Mouse (Mus musculus): ENCODE results near the gene Clec4b2. TPM values are rescaled to one million over a fixed set of nuclear protein-coding genes. Genes with fewer than 3 reads are reported as not detected.
"Not testable (repeated sequence)": the region's sequence is repeated elsewhere in the genome, so short reads cannot be mapped to it uniquely, and the experiment has no call there.

Gene Clec4b2
- not detected in 2 replicates for polyA plus RNA-seq (2015; fragmentation: Nextera tagmentation; extraction: Ambion mirVana)

DNA sequence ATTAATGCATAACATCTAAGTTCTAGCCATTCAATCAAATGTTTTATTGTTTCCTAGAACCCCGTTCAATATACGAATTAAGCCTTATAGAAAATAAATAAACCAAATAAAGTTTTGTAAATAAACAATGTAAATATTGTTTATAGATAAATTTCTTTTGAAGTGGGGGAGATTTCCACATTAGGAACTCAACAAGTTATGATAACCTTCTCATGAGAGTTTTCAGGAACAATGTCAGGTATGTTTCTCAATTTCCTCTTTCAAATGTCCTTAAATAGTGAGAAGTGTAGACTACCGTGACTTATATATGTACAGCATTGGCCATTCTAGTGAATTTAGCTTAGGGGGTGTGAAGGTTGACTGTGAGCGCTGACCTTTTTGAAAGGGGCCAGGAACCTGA, at the start of gene Clec4b2:
Gene Clec4b2, plus strand, starts transcription at position 301 of the 400 bp plus-strand sequence.
- H3K4me2 ChIP-seq, result no peak within 1 kb of the TSS
- H3K36me3 ChIP-seq, result no peaks in the 10 kb centered on the region
- H3K9ac ChIP-seq, result no peak within 1 kb of the TSS
- H3K9me3 ChIP-seq, result no peaks in the 10 kb centered on the region
- H3K4me3 ChIP-seq, result no peak within 1 kb of the TSS
- no peaks in the 10 kb centered on the region for H3K4me1 ChIP-seq (replicated peaks)
- H3K27ac ChIP-seq (replicated peaks), result no peak within 1 kb of the TSS
- WGBS, result 91% methylated on average over 4 of the region's 4 CpGs
- ATAC-seq (ENCODE audit: low FRiP score, low read depth), result no peak
- H3K27me3 ChIP-seq, result no peaks in the 10 kb centered on the region

GRCm38 (mm10) chr6:123123195-123123594, 49.5 kb upstream of the Clec4b2 start:
- H3K9ac ChIP-seq, result no peak overlapping the region
- WGBS, result 82% methylated on average over 3 of the region's 3 CpGs
- no peak overlapping the region for H3K27ac ChIP-seq (replicated peaks)
- no peaks in the 10 kb centered on the region for H3K36me3 ChIP-seq
- ATAC-seq (ENCODE audit: low FRiP score, low read depth), result no peak
- no peak overlapping the region for H3K4me2 ChIP-seq
- H3K4me1 ChIP-seq (replicated peaks), result no peaks in the 10 kb centered on the region
- H3K27me3 ChIP-seq, result no peaks in the 10 kb centered on the region
- no peak overlapping the region for H3K4me3 ChIP-seq
- no peaks in the 10 kb centered on the region; the same call in 1 of the 2 replicates for H3K9me3 ChIP-seq

DNA sequence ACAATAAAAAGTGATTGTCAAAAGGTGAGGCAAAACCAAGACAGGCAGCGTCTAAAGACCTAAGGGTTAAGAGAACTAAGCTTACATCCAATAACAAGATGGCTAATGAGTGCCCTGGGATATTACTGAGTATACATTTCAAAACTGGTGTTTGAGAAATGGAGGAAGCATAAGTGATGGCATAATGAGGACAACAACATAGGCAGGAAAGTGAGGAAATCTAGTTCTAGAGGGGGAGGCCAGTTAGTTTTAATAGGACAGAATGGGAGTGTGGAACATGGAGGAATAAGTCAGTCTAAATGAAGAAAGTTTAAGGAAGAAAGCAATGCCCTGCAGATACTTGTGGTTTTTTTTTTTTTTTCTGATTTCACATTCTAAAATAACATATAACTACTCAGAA, 45.5 kb upstream of the Clec4b2 start:
- no peak overlapping the region for H3K27ac ChIP-seq (replicated peaks)
- H3K4me1 ChIP-seq (replicated peaks), result no peaks in the 10 kb centered on the region
- no peak overlapping the region for H3K9ac ChIP-seq
- H3K9me3 ChIP-seq, result no peaks in the 10 kb centered on the region; the same call in 1 of the 2 replicates
- no peak for ATAC-seq (ENCODE audit: low FRiP score, low read depth)
- WGBS, result 71% methylated on average over 1 of the region's 1 CpGs
- H3K36me3 ChIP-seq, result no peaks in the 10 kb centered on the region
- no peaks in the 10 kb centered on the region for H3K27me3 ChIP-seq
- no peak overlapping the region for H3K4me3 ChIP-seq
- no peak overlapping the region for H3K4me2 ChIP-seq

DNA sequence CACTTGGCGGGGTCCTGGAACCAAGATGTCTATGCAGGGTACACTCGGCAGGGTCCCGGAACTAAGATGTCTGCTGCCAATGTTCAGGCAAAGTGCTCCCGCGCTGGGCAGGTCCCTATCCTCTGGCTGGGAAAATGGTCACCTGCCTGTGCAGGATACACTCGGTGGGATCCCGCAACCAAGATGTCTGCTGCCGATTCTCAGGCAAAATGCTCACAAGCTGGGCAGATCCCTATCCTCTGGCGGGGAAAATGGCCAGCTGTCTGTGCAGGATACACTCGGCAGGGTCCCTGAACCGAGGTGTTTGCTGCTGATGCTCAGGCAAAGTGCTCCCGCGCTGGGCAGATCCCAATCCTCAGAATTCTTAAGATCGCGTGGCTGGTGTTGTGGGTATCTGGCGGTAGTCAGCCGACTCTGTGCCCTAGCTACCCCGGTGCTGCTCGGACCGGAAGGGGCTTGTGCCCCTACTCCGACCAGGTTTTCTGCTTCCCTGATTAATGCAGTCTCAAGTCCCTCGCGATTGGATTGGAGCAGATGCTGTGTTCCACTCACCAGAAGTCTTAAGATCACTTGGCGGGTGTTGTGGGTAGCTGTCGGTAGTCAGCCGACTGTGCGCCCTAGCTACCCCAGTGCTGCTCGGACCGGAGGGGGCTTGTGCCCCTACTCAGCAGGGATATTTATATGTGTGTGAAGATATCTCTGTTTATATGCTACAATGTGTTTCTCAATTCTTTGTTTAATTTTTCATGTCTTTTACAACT, 34.7 kb upstream of the Clec4b2 start:
- WGBS, result 70% methylated on average over 29 of the region's 29 CpGs
- not testable (repeated sequence) for H3K27ac ChIP-seq (replicated peaks)

GRCm38 (mm10) chr6:123170106-123170505, 2.6 kb upstream of the Clec4b2 start:
- H3K27ac ChIP-seq (replicated peaks), result no peak overlapping the region
- no peaks in the 10 kb centered on the region for H3K27me3 ChIP-seq
- H3K4me2 ChIP-seq, result no peak overlapping the region
- no peaks in the 10 kb centered on the region for H3K9me3 ChIP-seq
- no peak overlapping the region for H3K4me3 ChIP-seq
- 61% methylated on average over 1 of the region's 1 CpGs for WGBS
- H3K4me1 ChIP-seq (replicated peaks), result no peaks in the 10 kb centered on the region
- ATAC-seq (ENCODE audit: low FRiP score, low read depth), result no peak
- no peaks in the 10 kb centered on the region for H3K36me3 ChIP-seq
- no peak overlapping the region for H3K9ac ChIP-seq

More for the DNA sequence above, 34.7 kb upstream of the Clec4b2 start:
- not testable (repeated sequence) for H3K4me3 ChIP-seq; H3K9ac ChIP-seq; H3K27me3 ChIP-seq; H3K4me1 ChIP-seq (replicated peaks); H3K9me3 ChIP-seq; H3K36me3 ChIP-seq; ATAC-seq (ENCODE audit: low FRiP score, low read depth); H3K4me2 ChIP-seq

GRCm38 (mm10) chr6:123171040-123171439, 1.7 kb upstream of the Clec4b2 start:
- H3K9ac ChIP-seq, result no peak overlapping the region
- H3K4me1 ChIP-seq (replicated peaks), result no peaks in the 10 kb centered on the region
- no peak for ATAC-seq (ENCODE audit: low FRiP score, low read depth)
- H3K9me3 ChIP-seq, result no peaks in the 10 kb centered on the region
- no peak overlapping the region for H3K4me2 ChIP-seq
- no peaks in the 10 kb centered on the region for H3K27me3 ChIP-seq
- no peaks in the 10 kb centered on the region for H3K36me3 ChIP-seq
- no peak overlapping the region for H3K4me3 ChIP-seq
- no peak overlapping the region for H3K27ac ChIP-seq (replicated peaks)

DNA sequence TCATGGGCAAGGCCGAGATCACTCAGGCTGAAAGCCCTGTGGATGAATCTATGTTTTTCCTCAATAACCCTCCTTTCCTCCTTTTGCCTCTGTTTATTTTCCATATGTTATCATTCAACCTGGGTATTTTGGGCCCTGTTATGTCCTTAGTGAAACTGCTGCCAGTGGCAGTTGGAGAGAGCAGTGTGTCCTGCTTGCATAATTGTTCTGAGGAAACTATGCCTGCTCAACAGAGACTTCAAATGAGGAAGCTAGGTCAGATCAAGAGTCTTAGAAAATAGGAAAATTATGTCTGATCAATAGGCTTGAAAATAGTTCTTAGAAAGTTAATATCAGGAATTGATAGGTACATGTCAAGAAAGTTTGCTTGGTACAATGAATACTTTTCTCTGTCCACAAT, 2.9 kb downstream of the Clec4b2 start:
- Histone ChIP-seq H3K4me2 (no peak overlapping the region), H3K4me1 (replicated peaks) (no peaks in the 10 kb centered on the region), H3K36me3 (no peaks in the 10 kb centered on the region), H3K9ac (no peak overlapping the region), H3K27me3 (no peaks in the 10 kb centered on the region), H3K4me3 (no peak overlapping the region), H3K27ac (replicated peaks) (no peak overlapping the region), H3K9me3 (no peaks in the 10 kb centered on the region)
- ATAC-seq (ENCODE audit: low FRiP score, low read depth), result no peak
- WGBS, result 82% methylated on average over 1 of the region's 1 CpGs

GRCm38 (mm10) chr6:123184862-123185261, 12.2 kb downstream of the Clec4b2 start:
- not testable (repeated sequence) for H3K4me3 ChIP-seq; H3K27me3 ChIP-seq; H3K9ac ChIP-seq; H3K27ac ChIP-seq (replicated peaks); H3K4me1 ChIP-seq (replicated peaks); H3K9me3 ChIP-seq; H3K4me2 ChIP-seq; H3K36me3 ChIP-seq; ATAC-seq (ENCODE audit: low FRiP score, low read depth)
- 86% methylated on average over 2 of the region's 2 CpGs for WGBS

- no peaks in the 10 kb centered on the region for H3K36me3 ChIP-seq
- no peak for ATAC-seq (ENCODE audit: low FRiP score, low read depth)
- no peaks in the 10 kb centered on the region for H3K9me3 ChIP-seq
- H3K27me3 ChIP-seq, result no peaks in the 10 kb centered on the region
- no peak overlapping the region for H3K4me3 ChIP-seq
- H3K27ac ChIP-seq (replicated peaks), result no peak overlapping the region
- WGBS, result 92% methylated on average over 1 of the region's 1 CpGs
- H3K9ac ChIP-seq, result no peak overlapping the region
- H3K4me1 ChIP-seq (replicated peaks), result no peaks in the 10 kb centered on the region
- H3K4me2 ChIP-seq, result no peak overlapping the region
These were observed 34.7 kb downstream of the Clec4b2 start for GRCm38 (mm10) chr6:123207187-123208076.

DNA sequence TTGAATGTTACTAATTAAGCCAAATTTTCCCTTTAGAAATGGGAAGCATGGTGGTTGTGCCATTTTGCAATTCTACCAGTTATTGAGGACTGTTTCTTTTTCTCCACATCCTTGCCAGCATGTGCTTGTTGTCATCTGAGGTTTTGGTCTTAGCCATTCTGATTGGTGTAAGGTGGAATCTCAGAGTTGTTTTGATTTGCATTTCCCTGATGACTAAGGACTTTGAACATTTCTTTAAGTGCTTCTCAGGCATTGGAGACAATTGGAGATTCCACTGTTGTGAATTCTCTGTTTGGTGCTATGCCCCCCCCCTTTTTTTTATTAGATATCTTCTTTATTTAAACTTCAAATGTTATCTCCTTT, 35.4 kb downstream of the Clec4b2 start:
- not testable (repeated sequence) for H3K9ac ChIP-seq; ATAC-seq (ENCODE audit: low FRiP score, low read depth); H3K27me3 ChIP-seq; H3K4me1 ChIP-seq (replicated peaks); H3K4me2 ChIP-seq; H3K9me3 ChIP-seq; H3K27ac ChIP-seq (replicated peaks); H3K4me3 ChIP-seq; H3K36me3 ChIP-seq

GRCm38 (mm10) chr6:123211726-123212125, 39.0 kb downstream of the Clec4b2 start:
- Histone ChIP-seq H3K9ac (no peak overlapping the region), H3K4me3 (no peak overlapping the region), H3K9me3 (no peaks in the 10 kb centered on the region), H3K36me3 (no peaks in the 10 kb centered on the region), H3K27ac (replicated peaks) (no peak overlapping the region), H3K4me1 (replicated peaks) (no peaks in the 10 kb centered on the region), H3K27me3 (no peaks in the 10 kb centered on the region), H3K4me2 (no peak overlapping the region)
- no peak for ATAC-seq (ENCODE audit: low FRiP score, low read depth)
- WGBS, result 81% methylated on average over 1 of the region's 1 CpGs

GRCm38 (mm10) chr6:123227519-123228166, 55.0 kb downstream of the Clec4b2 start:
- Histone ChIP-seq H3K27me3 (no peaks in the 10 kb centered on the region), H3K9ac (no peak overlapping the region), H3K4me2 (no peak overlapping the region), H3K36me3 (no peaks in the 10 kb centered on the region), H3K4me3 (no peak overlapping the region), H3K9me3 (no peaks in the 10 kb centered on the region), H3K4me1 (replicated peaks) (no peaks in the 10 kb centered on the region), H3K27ac (replicated peaks) (no peak overlapping the region)
- 71% methylated on average over 2 of the region's 2 CpGs for WGBS
- ATAC-seq (ENCODE audit: low FRiP score, low read depth), result no peak
